Mouse (Mus musculus) ovary, postnatal 36 days (tissue): Measurements from ENCODE around the gene Gm47995.
"Not testable (repeated sequence)": the region's sequence is repeated elsewhere in the genome, so short reads cannot be mapped to it uniquely, and the experiment has no call there.

Experiments used
- DNase-seq: peaks from one replicate; pipeline ENCODE4 v3.0.0; 2022; ENCODE audit warnings: low spot score, mixed read lengths

Gm47995 gene

GRCm38 (mm10) chr1:151198120-151198519, at the start of gene Gm47995:
Gene Gm47995 (plus strand): TSS chr1:151198448.
- not testable (repeated sequence) for DNase-seq

DNA sequence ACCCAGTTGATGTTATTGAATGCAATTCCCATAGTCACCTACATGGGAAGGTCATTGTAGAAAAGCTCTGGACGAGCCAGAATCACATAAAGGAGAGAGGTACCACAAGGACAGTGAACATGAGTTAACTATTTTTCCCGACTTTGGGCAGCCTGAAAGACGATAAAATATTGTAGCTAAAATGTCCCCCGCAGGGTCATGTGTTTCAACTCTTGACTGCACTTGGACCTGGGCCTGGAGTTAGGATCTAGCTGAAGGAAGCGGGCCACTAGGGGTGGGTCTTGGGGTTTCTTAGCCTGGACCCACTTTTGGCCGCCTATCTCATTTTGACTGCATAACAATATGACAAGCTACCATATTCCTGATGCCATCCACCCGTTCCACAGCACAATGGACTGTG, 48.0 kb upstream of the Gm47995 start:
- DNase-seq = no peak

- no peak for DNase-seq
These were observed 47.2 kb upstream of the Gm47995 start for GRCm38 (mm10) chr1:151151089-151151488.

DNA sequence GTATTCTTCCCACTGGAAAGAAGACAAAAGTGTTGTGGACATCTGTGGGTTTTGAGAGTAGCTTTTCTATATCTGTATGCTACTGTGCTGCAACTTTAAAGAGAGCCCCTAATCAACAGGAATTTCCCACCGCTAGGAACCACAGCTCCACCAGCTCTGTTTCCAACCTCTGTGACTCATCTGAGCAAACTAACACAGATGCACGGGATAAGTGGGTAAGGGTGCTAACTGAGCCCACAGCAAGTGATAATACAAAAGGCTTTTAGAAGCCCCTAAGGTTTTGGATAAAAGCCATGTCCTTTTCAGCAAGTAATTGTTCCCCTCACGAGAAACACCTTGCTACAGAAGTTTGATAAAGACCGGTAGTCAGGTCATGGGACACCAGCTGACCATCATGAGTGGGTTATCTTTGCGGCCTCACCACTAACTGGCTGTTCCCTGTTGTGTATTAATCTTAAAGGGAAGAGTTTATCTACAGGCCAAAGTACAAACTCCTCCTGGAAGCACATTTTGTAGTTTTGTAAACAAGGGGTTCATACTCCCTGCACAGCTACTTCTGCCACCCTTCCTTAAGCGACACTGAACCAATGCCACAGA, 45.1 kb upstream of the Gm47995 start:
- DNase-seq = no peak

DNA sequence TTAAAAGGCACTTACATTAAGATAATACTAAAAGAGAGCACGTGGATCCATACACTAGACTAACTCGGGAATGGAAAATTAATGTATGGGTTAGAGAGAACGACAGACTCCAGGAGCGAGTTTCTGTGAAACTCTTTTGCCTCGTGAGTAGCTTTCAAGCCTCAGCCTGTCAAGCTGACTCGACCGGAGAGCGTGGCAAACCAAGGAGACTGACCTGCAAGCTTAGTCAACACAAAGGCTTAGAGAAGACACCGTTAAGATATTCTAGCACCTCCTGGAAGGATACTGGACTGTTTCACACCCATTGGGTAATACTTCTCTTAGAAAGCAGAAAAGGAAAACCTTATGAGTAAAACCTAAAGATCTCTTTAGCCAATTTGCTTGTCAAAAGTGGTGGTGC, 44.1 kb upstream of the Gm47995 start:
- not testable (repeated sequence) for DNase-seq

GRCm38 (mm10) chr1:151156129-151156528, 42.1 kb upstream of the Gm47995 start:
- DNase-seq = no peak

GRCm38 (mm10) chr1:151156777-151157632, 41.2 kb upstream of the Gm47995 start:
- no peak for DNase-seq

- no peak for DNase-seq
These were observed 40.0 kb upstream of the Gm47995 start for GRCm38 (mm10) chr1:151157963-151158856.

DNA sequence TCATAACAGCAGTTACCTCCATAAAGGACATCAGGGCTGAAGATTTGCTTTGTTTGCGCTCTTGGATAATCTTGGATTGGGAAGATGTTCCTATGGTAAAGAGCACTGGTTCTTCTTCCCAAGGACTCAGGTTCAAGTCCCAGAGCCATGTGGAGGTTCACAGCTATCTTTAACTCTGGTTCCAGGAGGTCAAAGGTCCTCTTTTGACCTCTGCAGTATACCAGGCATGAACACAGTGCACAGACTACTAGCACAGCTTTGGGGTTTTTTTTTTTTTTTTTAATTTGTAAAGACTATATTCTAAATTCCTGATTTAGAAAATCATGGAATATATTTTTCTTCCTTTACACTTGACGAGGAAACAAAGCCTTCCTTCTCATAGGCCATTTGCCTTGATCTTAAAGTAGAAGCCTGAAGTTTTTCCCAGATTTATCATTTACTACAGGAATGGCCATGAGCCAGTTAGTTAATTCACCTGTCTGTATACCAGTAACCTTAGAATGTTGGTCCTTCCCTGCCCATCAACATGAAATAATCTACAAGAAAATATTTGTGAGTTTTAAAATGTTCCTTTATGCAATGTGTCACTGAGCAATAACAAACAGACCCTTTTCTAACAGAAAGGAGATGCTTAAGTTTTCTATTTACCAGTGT, 39.3 kb upstream of the Gm47995 start:
- DNase-seq = no peak

DNA sequence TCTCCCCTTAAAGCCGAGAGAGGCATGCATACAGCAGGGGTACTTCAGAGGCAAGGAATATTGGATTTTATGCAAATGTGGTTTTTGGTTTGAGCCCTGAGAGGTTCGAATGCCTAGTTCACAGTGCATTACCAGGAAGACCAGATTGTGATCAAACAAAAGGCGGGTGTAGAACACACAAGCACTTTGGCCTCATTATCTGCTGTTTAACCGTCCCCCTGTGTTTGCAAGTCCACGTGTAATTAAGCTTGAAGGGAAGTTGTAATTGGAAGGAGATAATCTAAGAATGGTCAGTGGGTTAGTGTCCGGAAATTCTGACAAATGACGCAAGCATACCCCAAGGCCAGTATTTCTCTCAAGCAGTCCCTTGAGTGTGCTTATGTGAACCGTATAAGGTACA, 32.2 kb upstream of the Gm47995 start:
- DNase-seq = no peak

- DNase-seq = no peak
These were observed 30.8 kb upstream of the Gm47995 start for GRCm38 (mm10) chr1:151167297-151168047.

GRCm38 (mm10) chr1:151168637-151169036, 29.6 kb upstream of the Gm47995 start:
- no peak for DNase-seq

GRCm38 (mm10) chr1:151171572-151172461, 26.4 kb upstream of the Gm47995 start:
- no peak for DNase-seq

DNA sequence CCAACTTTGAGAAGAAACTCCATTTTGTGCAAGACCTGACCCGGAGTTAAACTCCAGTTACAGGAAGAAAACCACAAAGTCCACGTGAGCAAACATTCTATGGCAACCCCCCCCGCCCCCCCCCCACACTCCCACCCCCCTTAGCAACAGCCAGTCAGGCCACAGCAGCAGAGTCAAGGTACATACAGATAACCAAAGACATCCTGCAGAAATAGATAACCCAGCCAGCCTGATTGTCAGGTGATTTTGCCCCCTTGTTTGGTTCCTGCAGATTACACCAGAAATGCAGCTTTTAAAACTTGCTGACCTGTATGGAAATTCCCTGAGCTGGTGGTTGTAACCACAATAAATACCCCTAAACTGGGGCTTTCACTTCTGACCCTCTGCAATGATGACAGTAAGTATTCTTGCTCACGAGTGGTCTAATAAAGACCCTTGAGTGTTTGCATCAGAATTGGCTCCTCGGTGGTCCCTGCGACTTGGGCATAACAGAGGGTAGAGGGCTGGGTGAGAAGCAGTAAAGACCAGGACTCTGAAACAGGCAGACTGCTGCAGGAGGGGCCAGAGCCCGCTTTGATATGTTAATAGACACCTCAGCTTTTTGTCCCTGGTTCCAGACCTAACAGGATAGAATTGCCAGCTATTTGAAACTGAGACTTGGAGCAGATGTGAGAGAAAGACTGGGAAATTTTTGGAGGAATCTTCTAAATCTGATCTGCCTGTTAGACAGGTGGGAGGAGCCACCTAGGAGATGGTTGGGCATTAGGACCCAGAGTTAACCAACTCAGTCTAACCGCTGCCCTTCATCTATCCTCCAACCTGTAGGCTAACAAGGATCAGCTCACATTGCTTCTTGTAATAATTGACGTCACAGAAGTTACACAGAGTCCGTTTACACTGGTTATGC, 21.0 kb upstream of the Gm47995 start:
- DNase-seq = no peak

DNA sequence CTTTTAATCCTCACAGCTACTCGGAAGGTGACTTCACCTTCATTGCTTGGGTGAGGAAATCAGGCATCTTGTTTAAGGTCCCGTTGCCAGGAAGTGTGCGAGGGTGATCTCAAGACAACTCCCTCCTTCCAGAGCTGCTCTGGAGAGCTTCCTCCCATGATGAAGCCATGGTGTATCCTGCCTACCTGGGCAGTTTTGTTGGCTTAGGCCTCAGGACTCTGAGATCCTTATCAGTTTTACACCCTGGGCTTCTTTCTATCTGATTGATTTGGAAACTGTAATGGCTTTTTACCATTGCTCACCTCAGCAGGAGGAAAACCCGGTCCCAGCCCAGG, 20.3 kb upstream of the Gm47995 start:
- DNase-seq = no peak

GRCm38 (mm10) chr1:151178505-151179083, 19.7 kb upstream of the Gm47995 start:
- DNase-seq = no peak

GRCm38 (mm10) chr1:151180167-151180566, 18.1 kb upstream of the Gm47995 start:
- DNase-seq = no peak

GRCm38 (mm10) chr1:151182266-151182665, 16.0 kb upstream of the Gm47995 start, which contains the start of gene Gm47985:
Gene Gm47985 (plus strand): TSS chr1:151182537.
- not testable (repeated sequence) for DNase-seq

DNA sequence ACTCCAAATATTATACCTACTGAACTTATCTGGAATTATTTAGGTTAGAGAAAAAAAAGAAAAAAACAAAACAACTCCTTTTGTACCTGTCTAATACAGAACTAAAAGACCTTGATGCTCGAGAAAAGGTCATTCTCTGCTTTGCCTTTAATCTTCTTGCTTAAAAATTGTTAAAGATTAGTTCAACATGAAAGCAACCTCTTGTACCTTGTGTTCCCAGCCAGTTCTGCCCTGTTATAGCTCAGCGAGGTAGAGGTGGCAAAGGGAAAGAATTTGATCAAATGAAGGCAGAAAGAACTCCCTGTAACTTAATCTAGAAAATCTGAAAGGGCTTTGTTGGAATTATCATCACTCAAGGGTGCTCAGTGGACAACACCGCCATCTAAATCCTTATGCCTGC, 12.1 kb upstream of the Gm47995 start:
- DNase-seq = not testable (repeated sequence)
